Mouse (Mus musculus) thymus, postnatal 0 days (tissue): ENCODE results near the gene Ripk4. TPM values are rescaled to one million over a fixed set of nuclear protein-coding genes. Genes with fewer than 3 reads are reported as not detected.

Experiments
- DNase-seq: peaks from one replicate; pipeline ENCODE4 v3.0.0-alpha.2; 2015; ENCODE audit warnings: low spot score
- polyA plus RNA-seq: library from polyadenylated mRNA; unstranded; fragments of >200 nt; fragmentation: Nextera tagmentation; extraction: Ambion mirVana; gene quantifications from 2 replicates; pipeline ENCODE4 v1.2.1, GENCODE M21; 2015

Ripk4 gene
- 6.2 and 6.7 TPM in 2 replicates for polyA plus RNA-seq

- peak; percentile 40 for DNase-seq
These were observed at the start of gene Ripk4 for GRCm38 (mm10) chr16:97763061-97763989. TSS of gene Ripk4 (minus strand) at chr16:97763787.

GRCm38 (mm10) chr16:97808881-97809280 lies 45.3 kb upstream of the Ripk4 start:
- DNase-seq: no peak

- no peak for DNase-seq
These were observed 42.1 kb upstream of the Ripk4 start for GRCm38 (mm10) chr16:97805646-97806045.

- peak; percentile 53 for DNase-seq
These were observed 41.3 kb upstream of the Ripk4 start for GRCm38 (mm10) chr16:97804680-97805547.

GRCm38 (mm10) chr16:97797950-97798869 lies 34.6 kb upstream of the Ripk4 start:
- DNase-seq: no peak

GRCm38 (mm10) chr16:97797212-97797611 lies 33.6 kb upstream of the Ripk4 start:
- no peak for DNase-seq

GRCm38 (mm10) chr16:97794256-97794655 lies 30.7 kb upstream of the Ripk4 start:
- no peak for DNase-seq

- no peak for DNase-seq
These were observed 19.5 kb upstream of the Ripk4 start for GRCm38 (mm10) chr16:97783057-97783456.

GRCm38 (mm10) chr16:97778353-97779025 lies 14.9 kb upstream of the Ripk4 start:
- peak; percentile 56 for DNase-seq

- DNase-seq: no peak
These were observed 2.9 kb upstream of the Ripk4 start for GRCm38 (mm10) chr16:97766501-97766900.

GRCm38 (mm10) chr16:97764626-97765025 lies 1.0 kb upstream of the Ripk4 start:
- no peak for DNase-seq

GRCm38 (mm10) chr16:97763990-97764340 lies 378 bp upstream of the Ripk4 start:
- DNase-seq: no peak

GRCm38 (mm10) chr16:97761782-97762181 lies 1.8 kb downstream of the Ripk4 start:
- no peak for DNase-seq

- no peak for DNase-seq
These were observed 3.9 kb downstream of the Ripk4 start for GRCm38 (mm10) chr16:97759681-97760080.

GRCm38 (mm10) chr16:97758288-97758687 lies 5.3 kb downstream of the Ripk4 start:
- no peak for DNase-seq

- DNase-seq: no peak
These were observed 7.1 kb downstream of the Ripk4 start for GRCm38 (mm10) chr16:97756460-97756859.

GRCm38 (mm10) chr16:97752316-97752941 lies 11.2 kb downstream of the Ripk4 start:
- no peak for DNase-seq

GRCm38 (mm10) chr16:97751884-97752283 lies 11.7 kb downstream of the Ripk4 start:
- DNase-seq: no peak

- no peak for DNase-seq
These were observed 15.2 kb downstream of the Ripk4 start for GRCm38 (mm10) chr16:97748421-97748820.

- no peak for DNase-seq
These were observed 25.6 kb downstream of the Ripk4 start for GRCm38 (mm10) chr16:97738030-97738429.
